8 mouse cellular contexts compared by ENCODE assay signal in the genomic region with DNA sequence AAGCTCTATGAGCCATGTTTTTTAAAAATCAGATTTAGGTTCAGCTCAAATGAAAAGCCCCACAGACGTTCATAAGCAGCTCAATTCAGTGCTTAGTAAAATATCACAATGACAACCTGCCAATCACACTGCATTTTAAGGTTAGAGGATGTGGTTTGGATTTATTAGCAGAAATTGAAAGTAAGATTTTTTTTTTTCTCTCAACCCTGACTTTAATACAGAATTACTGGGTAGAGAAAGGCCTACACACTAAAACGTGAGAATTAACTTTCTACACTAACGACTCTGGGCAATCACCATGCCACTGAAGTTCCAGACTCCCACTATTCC. TPM values are rescaled to one million over a fixed set of nuclear protein-coding genes. Genes with fewer than 3 reads are reported as not detected.
DNase-seq lines count a peak whose midpoint lies in the region; ATAC-seq and TF ChIP-seq lines count a peak whose summit lies in the region.

No protein-coding gene starts in this region.

- WGBS in heart, embryonic 13.5 days: 61% methylated on average over 3 of the region's 3 CpGs
- WGBS in hindbrain, embryonic 11.5 days: 36% methylated on average over 3 of the region's 3 CpGs
- 39% methylated on average over 3 of the region's 3 CpGs for WGBS in midbrain, embryonic 11.5 days
- 22% methylated on average over 3 of the region's 3 CpGs for WGBS in thymus, adult 2 months

- H3K9ac ChIP-seq in heart, embryonic 13.5 days: peak overlapping the region; percentile 99
- peak overlapping the region; percentile 61 for H3K9ac ChIP-seq in ES-Bruce4 (ENCODE audit: low read depth, poor library complexity, severe bottlenecking)
- peak overlapping the region; percentile 85; the same call in 1 of the 2 replicates for H3K9ac ChIP-seq in hindbrain, embryonic 11.5 days (ENCODE audit: low read depth, low read length)
- H3K9ac ChIP-seq in midbrain, embryonic 11.5 days (ENCODE audit: low read length): peak overlapping the region; percentile 78

- no peak for TF ChIP-seq POLR2A in ES-Bruce4 (IDR thresholded peaks at IDR 0.05; ENCODE audit: insufficient read depth, low read length)
- no peak for TF ChIP-seq POLR2A in thymus, adult 2 months (IDR thresholded peaks at IDR 0.05; ENCODE audit: control insufficient read depth, extremely low read depth, insufficient read depth, low read length, poor library complexity)

- peak overlapping the region; percentile 85 for H3K27ac ChIP-seq in heart, embryonic 13.5 days (replicated peaks)
- peak overlapping the region; percentile 27; the same call in 1 of the 2 replicates for H3K27ac ChIP-seq in ES-Bruce4 (ENCODE audit: insufficient read depth, low read length)
- H3K27ac ChIP-seq in hindbrain, embryonic 11.5 days (ENCODE audit: low read depth, low read length): peak overlapping the region; percentile 98
- peak overlapping the region; percentile 93 for H3K27ac ChIP-seq in midbrain, embryonic 11.5 days (ENCODE audit: low read depth, low read length)
- no peak overlapping the region for H3K27ac ChIP-seq in thymus, adult 2 months (ENCODE audit: control insufficient read depth, insufficient read depth, low read length)

- H3K4me2 ChIP-seq in heart, embryonic 13.5 days: peak overlapping the region; percentile 73
- peak overlapping the region; percentile 71 for H3K4me2 ChIP-seq in hindbrain, embryonic 11.5 days (replicated peaks; ENCODE audit: low read depth, low read length)
- peak overlapping the region; percentile 50 for H3K4me2 ChIP-seq in midbrain, embryonic 11.5 days

- no peaks in the 10 kb centered on the region for H3K27me3 ChIP-seq in heart, embryonic 13.5 days (replicated peaks)
- no peaks in the 10 kb centered on the region for H3K27me3 ChIP-seq in ES-Bruce4 (ENCODE audit: control insufficient read depth, insufficient read depth, low read length, poor library complexity, severe bottlenecking)
- no peaks in the 10 kb centered on the region for H3K27me3 ChIP-seq in hindbrain, embryonic 11.5 days (ENCODE audit: control insufficient read depth, insufficient read depth, low read length)
- no peaks in the 10 kb centered on the region for H3K27me3 ChIP-seq in midbrain, embryonic 11.5 days (ENCODE audit: control insufficient read depth, insufficient read depth, low read length)
- H3K27me3 ChIP-seq in thymus, adult 2 months (ENCODE audit: control insufficient read depth, insufficient read depth, low read length): peaks cover 11% of the 10 kb centered on the region

- H3K4me3 ChIP-seq in heart, embryonic 13.5 days: peak overlapping the region; percentile 91
- H3K4me3 ChIP-seq in ES-Bruce4 (ENCODE audit: low read depth, low read length): no peak overlapping the region
- peak overlapping the region; percentile 100 for H3K4me3 ChIP-seq in hindbrain, embryonic 11.5 days (ENCODE audit: low read depth, low read length)
- H3K4me3 ChIP-seq in midbrain, embryonic 11.5 days (ENCODE audit: low read depth, low read length): peak overlapping the region; percentile 89
- no peak overlapping the region for H3K4me3 ChIP-seq in thymus, adult 2 months (ENCODE audit: control insufficient read depth, insufficient read depth, low read length)

- no peaks in the 10 kb centered on the region for H3K36me3 ChIP-seq in heart, embryonic 13.5 days
- H3K36me3 ChIP-seq in ES-Bruce4 (ENCODE audit: control insufficient read depth, insufficient read depth, low read length, poor library complexity, severe bottlenecking): no peaks in the 10 kb centered on the region
- H3K36me3 ChIP-seq in hindbrain, embryonic 11.5 days (ENCODE audit: control insufficient read depth, insufficient read depth, low read length): no peaks in the 10 kb centered on the region
- H3K36me3 ChIP-seq in midbrain, embryonic 11.5 days (ENCODE audit: control insufficient read depth, insufficient read depth, low read length): no peaks in the 10 kb centered on the region
- no peaks in the 10 kb centered on the region for H3K36me3 ChIP-seq in thymus, adult 2 months (ENCODE audit: control insufficient read depth, insufficient read depth, low read length)

- H3K9me3 ChIP-seq in heart, embryonic 13.5 days: no peaks in the 10 kb centered on the region
- no peaks in the 10 kb centered on the region for H3K9me3 ChIP-seq in ES-Bruce4 (replicated peaks; ENCODE audit: control insufficient read depth, insufficient read depth, low read length, poor library complexity, severe bottlenecking)
- no peaks in the 10 kb centered on the region for H3K9me3 ChIP-seq in hindbrain, embryonic 11.5 days (ENCODE audit: control insufficient read depth, low read length)
- no peaks in the 10 kb centered on the region for H3K9me3 ChIP-seq in midbrain, embryonic 11.5 days (ENCODE audit: control insufficient read depth, low read length)

- TF ChIP-seq CTCF in ES-Bruce4 (IDR thresholded peaks at IDR 0.05; ENCODE audit: low read depth, low read length): no peak
- no peak for TF ChIP-seq CTCF in thymus, adult 2 months (IDR thresholded peaks at IDR 0.05; ENCODE audit: borderline replicate concordance, control insufficient read depth, extremely low read depth, insufficient read depth, low read length, poor library complexity)

- no peak for ATAC-seq in heart, embryonic 13.5 days (ENCODE audit: extremely low read depth, insufficient number of reproducible peaks, low FRiP score, low TSS enrichment)
- no peak for ATAC-seq in hindbrain, embryonic 11.5 days (ENCODE audit: low FRiP score)
- ATAC-seq in midbrain, embryonic 11.5 days (ENCODE audit: low FRiP score): no peak

- H3K4me1 ChIP-seq in heart, embryonic 13.5 days: peaks cover 34% of the 10 kb centered on the region
- H3K4me1 ChIP-seq in ES-Bruce4 (ENCODE audit: control insufficient read depth, insufficient read depth, low read length): no peaks in the 10 kb centered on the region
- H3K4me1 ChIP-seq in hindbrain, embryonic 11.5 days (replicated peaks; ENCODE audit: control insufficient read depth, insufficient read depth, low read length): peaks cover 3% of the 10 kb centered on the region
- peaks cover 30% of the 10 kb centered on the region for H3K4me1 ChIP-seq in midbrain, embryonic 11.5 days (ENCODE audit: control insufficient read depth, insufficient read depth, low read length)
- H3K4me1 ChIP-seq in thymus, adult 2 months (replicated peaks; ENCODE audit: control insufficient read depth, insufficient read depth, low read length): peaks cover 17% of the 10 kb centered on the region

- TF ChIP-seq EP300 in ES-Bruce4 (IDR thresholded peaks at IDR 0.05; ENCODE audit: insufficient read depth, low read depth, low read length): no peak

- DNase-seq in heart, postnatal 4 days: no peak
- no peak for DNase-seq in hindbrain, embryonic 11.5 days (ENCODE audit: low spot score)
- no peak for DNase-seq in midbrain, embryonic 11.5 days (ENCODE audit: low spot score, missing footprints)
- no peak for DNase-seq in thymus, adult 2 months
- DNase-seq in cerebellum, adult 11 months: no peak
- DNase-seq in frontal cortex, postnatal 25 days (ENCODE audit: low spot score in 2 of 2): no peak

RNA-seq across cellular contexts. Expression of a gene that starts 1.0 kb away (rescaled TPM):
- polyA plus RNA-seq in heart, embryonic 13.5 days (2015; fragmentation: Nextera tagmentation; extraction: Ambion mirVana): 37.8 and 39.9 TPM in 2 replicates
- total RNA-seq in heart, postnatal 4 days (2021): 100 to 1,000 TPM; 139 to 143 TPM
- 40.0 and 54.7 TPM in 2 replicates for polyA plus RNA-seq in ES-Bruce4 (2011; ENCODE audit: insufficient read depth, insufficient read length, low read depth, missing spikeins)
- 113 and 173 TPM in 2 replicates for polyA plus RNA-seq in hindbrain, embryonic 11.5 days (2014; fragmentation: Nextera tagmentation; extraction: Ambion mirVana)
- polyA plus RNA-seq in midbrain, embryonic 11.5 days (2014; fragmentation: Nextera tagmentation; extraction: Ambion mirVana): 94.6 and 95.0 TPM in 2 replicates
- 21.5 and 23.9 TPM in 2 replicates for polyA plus RNA-seq in thymus, adult 2 months (2012; rRNA removed)

Comparison
In these comparisons a context has a peak if more than half of its experiments do, and no peak if none do; other contexts are left out.
1. H3K4me3 ChIP-seq: peak in heart, embryonic 13.5 days (single experiment), hindbrain, embryonic 11.5 days (single experiment) and midbrain, embryonic 11.5 days (single experiment); none in ES-Bruce4 (single experiment) and thymus, adult 2 months (single experiment).
2. Peak in every context shown above with its lines, with median percentiles within 50 percentile points of each other: H3K4me2 ChIP-seq and H3K9ac ChIP-seq.